Mouse (Mus musculus) liver, postnatal 0 days (tissue): ENCODE measurements around the gene Dst.

Experiments
- CTCF ChIP-seq: sonication (generic); IDR thresholded peaks from 2 replicates; pipeline ENCODE4 v1.5.1; 2016; ENCODE audit warnings: antibody characterized with exemption, low read depth
- EP300 ChIP-seq: IDR thresholded peaks from 2 replicates; pipeline ENCODE4 v1.6.1; 2016; ENCODE audit warnings: antibody characterized with exemption, low read depth, mild to moderate bottlenecking

GRCm38 (mm10) chr1:33967206-33967605 lies 59.2 kb downstream of the Dst start:
- no peak for TF ChIP-seq CTCF
- TF ChIP-seq EP300: no peak
